Mouse (Mus musculus): ENCODE measurements around the gene D6Ertd527e.

The D6Ertd527e gene

GRCm38 (mm10) chr6:87152461-87153230, 48.1 kb downstream of the D6Ertd527e start:
- DNase-seq: peak; percentile 87

GRCm38 (mm10) chr6:87153231-87153580, 48.7 kb downstream of the D6Ertd527e start:
- DNase-seq: no peak

GRCm38 (mm10) chr6:87153836-87154235, 49.3 kb downstream of the D6Ertd527e start:
- DNase-seq: no peak

- no peak for DNase-seq
Observed at GRCm38 (mm10) chr6:87158062-87158623, 53.6 kb downstream of the D6Ertd527e start.

- DNase-seq: no peak
Observed at GRCm38 (mm10) chr6:87160196-87160595, 55.6 kb downstream of the D6Ertd527e start.

- DNase-seq: peak; percentile 43 to 52
Observed at GRCm38 (mm10) chr6:87161391-87162263, 57.1 kb downstream of the D6Ertd527e start.
